Mouse (Mus musculus) erythroid progenitor cell, adult 5-6 weeks (primary cell): ENCODE measurements around the gene Ifit3b. TPM values are rescaled to one million over a fixed set of nuclear protein-coding genes. Genes with fewer than 3 reads are reported as not detected.
"Not testable (repeated sequence)": the region's sequence is repeated elsewhere in the genome, so short reads cannot be mapped to it uniquely, and the experiment has no call there.

Experiments
- ATAC-seq: replicated peaks from 2 replicates; pipeline ENCODE4 v1.8.0; 2016; ENCODE audit warnings: moderate number of reproducible peaks, mild to moderate bottlenecking, moderate TSS enrichment, inconsistent platforms; ENCODE audit not compliant: poor library complexity, low FRiP score, severe bottlenecking
- total RNA-seq, 2 experiments: library from RNA; stranded (forward) in 1 of 2; stranded (reverse) in 1 of 2; fragments of 150-400 nt in 1 of 2; fragments of 186-747, 209-891 nt in 1 of 2; gene quantifications; 2 replicates each; pipeline versions ENCODE4 v1.2.3 to v1.2.4; 2015 to 2017; ENCODE audit warnings: low replicate concordance in 2 of 2

Ifit3b gene
- total RNA-seq (2015; ENCODE audit: low replicate concordance) (0.84 TPM in 1 of 2 replicates, not detected in the other), total RNA-seq (2017; ENCODE audit: low replicate concordance) (not detected in 2 replicates)

DNA sequence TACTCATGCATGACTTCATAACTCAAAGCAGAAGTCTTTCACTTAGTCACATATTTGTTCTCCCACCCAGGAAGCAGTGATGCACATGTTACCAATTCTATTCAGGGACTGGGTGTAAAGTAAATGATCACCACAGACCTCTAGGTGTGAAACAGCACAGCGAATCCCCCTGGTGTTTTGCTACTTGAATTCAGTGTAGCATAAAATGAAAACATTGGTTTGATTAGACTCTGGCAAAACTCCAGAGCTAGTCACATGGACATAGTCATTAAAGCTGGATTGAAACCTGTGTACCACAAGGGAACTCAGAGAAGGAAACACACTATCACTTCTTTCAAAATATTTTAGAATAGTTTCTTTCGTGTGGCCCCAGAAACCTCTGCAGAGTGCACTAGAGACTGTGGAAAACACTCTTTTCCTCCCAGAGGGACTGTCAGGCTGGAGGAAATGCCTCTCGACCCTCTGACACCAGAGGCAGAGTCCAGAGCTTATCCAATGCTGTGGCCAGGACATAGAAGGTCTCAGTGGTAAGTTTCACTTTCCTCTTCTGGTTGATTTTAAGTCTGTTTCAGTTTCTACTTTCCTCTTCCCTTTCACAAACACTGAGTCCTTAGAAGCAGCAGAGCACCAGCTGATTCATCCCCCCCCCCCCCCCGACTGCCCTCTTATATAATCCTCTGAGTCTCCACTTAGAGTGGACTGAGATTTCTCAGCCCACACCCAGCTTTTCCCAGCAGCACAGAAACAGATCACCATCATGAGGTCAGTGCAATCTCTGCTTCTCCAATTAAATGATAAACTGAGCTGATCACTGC is at the start of gene Ifit3b:
TSS of gene Ifit3b (plus strand) at position 734 of the 815 bp plus-strand sequence.
- not testable (repeated sequence) for ATAC-seq

DNA sequence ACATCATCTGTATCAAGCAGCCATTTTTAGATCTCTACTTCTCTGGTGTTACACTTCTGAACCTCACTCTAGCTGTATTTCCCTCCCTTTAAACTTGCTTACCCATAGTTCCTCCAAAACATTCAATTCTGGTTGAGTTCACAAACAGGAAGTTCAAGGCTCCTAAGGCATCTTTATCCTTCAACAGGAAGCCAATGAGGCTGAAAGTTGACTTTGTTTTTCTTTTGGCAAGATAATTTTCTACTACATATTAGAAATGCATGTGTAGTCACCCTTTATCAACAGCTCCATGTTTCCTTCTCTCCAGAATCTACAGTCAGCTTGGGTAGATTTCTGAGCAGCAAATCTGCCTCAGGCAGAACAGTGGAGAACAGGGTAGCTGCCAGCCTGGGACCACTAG is 45.2 kb upstream of the Ifit3b start:
- ATAC-seq = no peak

DNA sequence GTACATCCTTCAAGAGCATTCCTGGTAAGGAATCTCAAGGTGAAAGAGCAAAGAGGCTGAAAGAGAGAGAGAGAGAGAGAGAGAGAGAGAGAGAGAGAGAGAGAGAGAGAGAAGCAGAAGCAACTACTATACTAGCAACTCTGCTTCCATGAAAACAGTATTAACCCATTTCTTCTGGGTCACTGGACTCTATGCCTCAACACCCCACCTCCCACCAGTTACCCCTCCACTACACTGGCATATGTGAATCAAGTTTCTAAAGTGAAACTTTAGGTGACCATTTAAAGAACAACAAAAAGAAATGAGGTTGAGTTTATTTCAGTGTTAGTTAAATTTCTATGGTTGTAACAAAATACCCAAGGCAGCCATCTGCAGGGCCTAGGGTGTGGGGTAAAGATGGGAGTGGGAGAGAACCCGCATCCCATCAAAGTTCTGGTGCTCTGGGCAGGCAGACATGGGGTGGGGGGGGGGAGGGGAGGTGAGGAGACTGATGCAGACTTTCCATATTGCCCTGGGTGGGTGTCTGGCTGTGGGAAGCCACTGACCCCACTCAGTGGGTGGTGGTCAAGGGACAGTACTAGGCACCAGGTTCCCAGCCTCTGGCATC is 41.5 kb upstream of the Ifit3b start:
- ATAC-seq = no peak

GRCm38 (mm10) chr19:34568988-34569895 is 38.5 kb upstream of the Ifit3b start:
- ATAC-seq = no peak

GRCm38 (mm10) chr19:34569896-34570476 is 37.8 kb upstream of the Ifit3b start:
- no peak for ATAC-seq

DNA sequence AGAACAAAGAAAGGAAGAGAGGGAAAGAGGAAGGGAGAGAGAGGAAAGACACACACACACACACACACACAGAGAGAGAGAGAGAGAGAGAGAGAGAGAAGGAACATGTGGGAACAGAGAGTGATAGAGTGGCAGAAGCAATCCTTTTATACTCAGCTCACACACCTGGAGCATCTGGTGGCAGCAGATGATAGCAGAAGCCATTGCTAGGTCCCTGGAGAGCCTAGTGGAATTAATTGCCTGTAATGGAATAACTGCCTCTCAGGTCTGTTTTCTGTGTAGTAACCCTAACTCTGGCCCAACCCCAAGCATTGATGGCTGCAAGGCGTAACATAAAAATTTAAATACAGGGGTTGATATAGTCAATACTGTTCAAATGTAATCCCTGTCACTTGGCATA is 36.7 kb upstream of the Ifit3b start:
- ATAC-seq = no peak

- ATAC-seq = no peak
These were observed 34.1 kb upstream of the Ifit3b start for GRCm38 (mm10) chr19:34573650-34574049.

DNA sequence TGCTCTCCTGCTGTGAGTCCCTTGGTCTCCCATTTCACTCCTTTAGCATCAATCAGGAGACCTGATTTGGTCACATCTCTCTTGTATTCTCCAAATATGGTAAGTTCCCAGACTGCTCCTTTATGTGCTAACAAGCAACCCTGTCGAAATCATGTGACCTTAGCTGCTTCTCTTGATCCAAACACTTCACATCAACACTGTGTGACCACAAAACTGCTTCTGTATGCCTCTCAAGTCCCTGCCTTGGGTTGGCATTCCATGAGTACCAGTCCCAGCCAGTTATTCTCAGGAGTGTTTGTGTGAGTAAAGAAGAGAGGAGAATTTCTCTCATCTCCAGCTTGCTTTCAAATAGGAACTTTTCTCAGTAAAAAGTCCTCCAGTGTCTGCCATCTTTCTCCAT is 30.6 kb upstream of the Ifit3b start:
- no peak for ATAC-seq

DNA sequence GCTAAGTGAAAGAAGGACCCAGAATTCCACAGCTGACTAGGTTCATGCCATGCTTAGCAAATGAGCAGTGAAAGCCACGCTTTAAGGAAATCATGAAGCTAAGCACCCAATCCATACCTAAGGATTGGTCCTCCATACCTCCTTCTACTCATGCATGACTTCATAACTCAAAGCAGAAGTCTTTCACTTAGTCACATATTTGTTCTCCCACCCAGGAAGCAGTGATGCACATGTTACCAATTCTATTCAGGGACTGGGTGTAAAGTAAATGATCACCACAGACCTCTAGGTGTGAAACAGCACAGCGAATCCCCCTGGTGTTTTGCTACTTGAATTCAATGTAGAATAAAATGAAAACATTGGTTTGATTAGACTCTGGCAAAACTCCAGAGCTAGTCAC is 25.1 kb upstream of the Ifit3b start:
- ATAC-seq = not testable (repeated sequence)

DNA sequence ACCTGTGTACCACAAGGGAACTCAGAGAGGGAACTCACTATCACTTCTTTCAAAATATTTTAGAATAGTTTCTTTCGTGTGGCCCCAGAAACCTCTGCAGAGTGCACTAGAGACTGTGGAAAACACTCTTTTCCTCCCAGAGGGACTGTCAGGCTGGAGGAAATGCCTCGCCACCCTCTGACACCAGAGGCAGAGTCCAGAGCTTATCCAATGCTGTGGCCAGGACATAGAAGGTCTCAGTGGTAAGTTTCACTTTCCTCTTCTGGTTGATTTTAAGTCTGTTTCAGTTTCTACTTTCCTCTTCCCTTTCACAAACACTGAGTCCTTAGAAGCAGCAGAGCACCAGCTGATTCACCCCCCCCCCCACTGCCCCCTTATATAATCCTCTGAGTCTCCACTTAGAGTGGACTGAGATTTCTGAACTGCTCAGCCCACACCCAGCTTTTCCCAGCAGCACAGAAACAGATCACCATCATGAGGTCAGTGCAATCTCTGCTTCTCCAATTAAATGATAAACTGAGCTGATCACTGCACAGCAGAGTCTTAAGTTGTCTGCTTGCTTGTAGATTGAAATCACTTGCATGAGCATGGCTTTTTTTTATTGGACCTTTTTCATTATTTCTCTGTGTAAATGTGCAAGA is 24.5 kb upstream of the Ifit3b start, which contains the start of gene Ifit3:
TSS of gene Ifit3 (plus strand) at position 406 of the 641 bp plus-strand sequence.
- ATAC-seq = not testable (repeated sequence)

GRCm38 (mm10) chr19:34585740-34586458 is 21.9 kb upstream of the Ifit3b start:
- ATAC-seq = not testable (repeated sequence)

- not testable (repeated sequence) for ATAC-seq
These were observed 19.7 kb upstream of the Ifit3b start for GRCm38 (mm10) chr19:34587898-34588692.

DNA sequence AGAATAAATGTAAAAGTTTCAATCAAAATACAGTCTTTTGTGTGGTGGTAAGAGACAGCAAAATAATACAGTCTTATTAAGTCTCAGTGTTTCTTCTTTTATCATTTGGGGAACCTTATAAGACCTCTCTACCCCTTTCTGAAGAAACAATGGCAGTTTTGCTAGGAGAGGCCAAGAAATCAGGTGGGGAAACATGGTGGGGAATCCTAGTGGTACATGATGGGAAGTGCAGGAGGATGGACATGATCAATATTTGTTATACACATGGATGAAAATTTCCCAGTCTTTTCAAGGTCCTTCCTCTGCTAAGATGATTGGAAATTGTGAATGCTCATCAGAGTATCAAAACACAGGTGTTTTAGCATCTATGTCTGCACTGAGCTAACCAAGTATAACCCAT is 18.8 kb upstream of the Ifit3b start:
- no peak for ATAC-seq

DNA sequence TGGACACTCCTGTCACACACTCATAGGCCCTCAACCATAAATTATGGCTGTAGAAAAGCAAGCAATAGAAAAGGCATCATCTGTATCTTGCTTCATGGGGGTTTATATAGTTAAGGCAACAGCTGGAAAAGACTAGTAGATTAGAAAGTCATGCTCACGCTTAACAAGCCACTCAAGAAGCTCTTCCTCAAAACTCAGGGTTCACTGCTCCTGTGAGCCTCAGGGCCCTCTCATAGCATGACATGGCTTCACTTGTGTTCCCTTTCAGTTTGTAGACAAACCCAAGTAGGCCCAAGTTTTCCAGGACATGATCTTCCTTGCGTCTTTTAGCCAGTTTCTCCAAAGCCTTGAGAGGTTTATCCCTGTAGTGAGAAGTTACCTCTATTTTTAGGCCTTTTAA is 14.3 kb upstream of the Ifit3b start:
- ATAC-seq = no peak

DNA sequence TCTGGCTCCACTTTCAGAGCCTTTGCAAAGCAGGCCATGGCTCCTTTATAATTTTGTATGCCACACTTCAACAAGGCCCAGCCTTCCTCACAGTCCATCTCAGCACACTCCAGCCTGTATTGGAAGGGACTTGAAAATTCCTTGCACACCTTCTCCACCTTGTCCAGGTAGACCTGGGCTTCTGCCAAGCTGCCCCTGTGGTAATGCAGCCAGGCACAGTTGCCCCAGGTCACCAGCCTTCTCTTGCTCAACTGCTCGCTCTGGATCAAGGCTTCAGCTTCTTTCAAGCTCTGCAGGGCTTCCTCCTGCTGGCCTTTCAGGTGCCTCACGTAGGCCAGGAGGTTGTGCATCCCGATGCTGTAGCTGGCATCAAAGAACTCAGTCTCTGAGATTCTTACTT is 13.2 kb upstream of the Ifit3b start:
- not testable (repeated sequence) for ATAC-seq

DNA sequence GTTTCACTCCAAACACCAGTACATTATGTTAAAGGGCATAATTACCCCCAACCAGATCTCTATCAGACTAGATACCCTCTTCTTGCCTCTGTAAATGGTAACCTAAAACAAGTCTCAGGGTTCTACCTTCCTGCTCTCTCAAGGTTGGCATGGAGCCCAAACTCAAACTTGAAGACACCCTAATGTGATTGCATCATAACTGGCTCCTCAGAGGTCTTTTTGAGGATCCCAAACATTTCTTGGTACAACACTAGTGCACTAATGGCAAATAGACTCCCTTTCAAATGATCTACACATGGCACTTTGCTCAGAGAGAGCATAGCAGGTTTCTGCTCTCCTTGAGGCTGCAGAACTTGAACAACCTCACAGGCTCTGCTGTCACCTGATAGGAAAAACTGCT is 11.0 kb upstream of the Ifit3b start:
- ATAC-seq = no peak

DNA sequence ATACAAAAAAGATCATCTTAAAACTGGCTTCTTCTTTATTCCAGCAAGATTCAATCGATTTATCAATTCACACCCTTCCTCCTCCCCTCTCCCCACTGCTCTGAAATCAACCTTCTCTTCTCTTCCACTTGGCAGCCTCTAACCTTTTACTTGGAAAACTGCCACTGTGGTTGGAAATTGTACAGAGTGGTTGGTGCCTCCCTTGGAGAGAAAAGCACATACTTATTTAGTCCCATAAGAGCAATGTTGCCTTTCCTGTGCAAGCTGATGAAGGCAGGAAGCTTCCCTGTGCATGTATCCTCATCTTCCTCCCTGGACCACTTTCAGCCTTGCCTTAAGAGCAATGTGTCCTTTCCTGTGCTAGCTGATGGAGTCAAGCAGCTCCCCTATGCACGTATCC is 9.4 kb upstream of the Ifit3b start:
- no peak for ATAC-seq

DNA sequence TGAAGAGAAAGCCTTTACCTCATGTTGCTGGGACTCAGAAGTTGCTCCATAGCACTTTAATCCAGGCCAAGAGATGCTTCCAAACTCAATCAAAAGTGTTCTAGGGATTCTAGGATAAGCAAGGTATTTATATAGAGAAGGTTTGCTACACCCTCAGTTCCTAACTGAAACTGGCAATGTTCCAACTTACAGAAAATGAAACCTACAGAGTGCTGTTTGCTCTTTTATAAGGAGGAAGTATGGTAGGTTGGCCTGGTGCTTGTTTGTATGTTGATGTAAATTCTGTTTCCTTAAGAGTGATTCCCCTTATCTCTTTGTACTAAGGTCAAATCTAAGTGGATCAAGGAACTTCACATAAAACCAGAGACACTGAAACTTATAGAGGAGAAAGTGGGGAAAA is 8.5 kb upstream of the Ifit3b start:
- ATAC-seq = not testable (repeated sequence)
